Mouse (Mus musculus) gastrocnemius, postnatal 36 days (tissue): ENCODE results near the gene Ikzf2. TPM values are rescaled to one million over a fixed set of nuclear protein-coding genes. Genes with fewer than 3 reads are reported as not detected.

Source experiments
- DNase-seq, 2 experiments: peaks; one replicate each; pipeline ENCODE4 v3.0.0; 2022
- intact Hi-C: fragments of 180-260 bp; cut with DNase I; formaldehyde crosslinking; loops from one replicate; pipeline ENCODE4 v1.15.1; 2025
- total RNA-seq, 2 experiments: library from RNA; stranded (reverse); gene quantifications; 2 replicates each; pipeline ENCODE4 v1.2.3; 2021

Gene Ikzf2
- total RNA-seq, 2 experiments from 2014 or later, result 10.8 to 11.3 TPM

- no peak for DNase-seq
- intact Hi-C loops, result no loop called here
These were observed 82.8 kb downstream of the Ikzf2 start for GRCm38 (mm10) chr1:69604213-69604612.

GRCm38 (mm10) chr1:69600954-69601353 lies 86.1 kb downstream of the Ikzf2 start:
- no peak for DNase-seq
- intact Hi-C loops, result no loop called here

GRCm38 (mm10) chr1:69599074-69599772 lies 87.8 kb downstream of the Ikzf2 start:
- DNase-seq, result no peak
- intact Hi-C loops, result no loop called here

- intact Hi-C loops, result no loop called here
- no peak for DNase-seq
These were observed 95.2 kb downstream of the Ikzf2 start for GRCm38 (mm10) chr1:69591889-69592288.

GRCm38 (mm10) chr1:69591328-69591801 lies 95.7 kb downstream of the Ikzf2 start:
- DNase-seq, result no peak
- intact Hi-C loops, result no loop called here

- intact Hi-C loops, result no loop called here
- no peak for DNase-seq
These were observed 101.5 kb downstream of the Ikzf2 start for GRCm38 (mm10) chr1:69585546-69585945.

- no peak for DNase-seq
- intact Hi-C loops, result no loop called here
These were observed 102.9 kb downstream of the Ikzf2 start for GRCm38 (mm10) chr1:69583932-69584659.

GRCm38 (mm10) chr1:69578917-69579316 lies 108.1 kb downstream of the Ikzf2 start:
- intact Hi-C loops, result no loop called here
- no peak for DNase-seq

- no peak for DNase-seq
- intact Hi-C loops, result no loop called here
These were observed 127.5 kb downstream of the Ikzf2 start for GRCm38 (mm10) chr1:69559443-69560090.

- intact Hi-C loops, result no loop called here
- DNase-seq, result no peak
These were observed 131.4 kb downstream of the Ikzf2 start for GRCm38 (mm10) chr1:69555636-69556151.

- intact Hi-C loops, result no loop called here
- DNase-seq, result no peak
These were observed 137.1 kb downstream of the Ikzf2 start for GRCm38 (mm10) chr1:69549987-69550386.

GRCm38 (mm10) chr1:69545885-69546253 lies 141.2 kb downstream of the Ikzf2 start:
- no peak for DNase-seq
- intact Hi-C loops, result no loop called here

- intact Hi-C loops, result no loop called here
- no peak for DNase-seq
These were observed 141.7 kb downstream of the Ikzf2 start for GRCm38 (mm10) chr1:69545217-69545884.

- no peak for DNase-seq
- intact Hi-C loops, result no loop called here
These were observed 143.1 kb downstream of the Ikzf2 start for GRCm38 (mm10) chr1:69543774-69544597.

GRCm38 (mm10) chr1:69542546-69542945 lies 144.5 kb downstream of the Ikzf2 start:
- no peak for DNase-seq
- intact Hi-C loops, result no loop called here

- intact Hi-C loops, result no loop called here
- no peak for DNase-seq
These were observed 148.4 kb downstream of the Ikzf2 start for GRCm38 (mm10) chr1:69538663-69539062.

- intact Hi-C loops, result no loop called here
- DNase-seq, result no peak
These were observed 149.4 kb downstream of the Ikzf2 start for GRCm38 (mm10) chr1:69537619-69538018.

- DNase-seq, result no peak
- intact Hi-C loops, result no loop called here
These were observed 151.5 kb downstream of the Ikzf2 start for GRCm38 (mm10) chr1:69535507-69535906.

GRCm38 (mm10) chr1:69533048-69533447 lies 154.0 kb downstream of the Ikzf2 start:
- no peak for DNase-seq
- intact Hi-C loops, result no loop called here

- no peak for DNase-seq
- intact Hi-C loops, result no loop called here
These were observed 158.3 kb downstream of the Ikzf2 start for GRCm38 (mm10) chr1:69528696-69529095.
